Mouse (Mus musculus): ENCODE results near the gene Chrd. TPM values are rescaled to one million over a fixed set of nuclear protein-coding genes. Genes with fewer than 3 reads are reported as not detected.

Chrd gene
- polyA plus RNA-seq, 1 experiment from 2014 or later: 1.5 TPM

GRCm38 (mm10) chr16:20731688-20732087, 1.2 kb upstream of the Chrd start:
- no peaks in the 10 kb centered on the region for H3K36me3 ChIP-seq (replicated peaks; ENCODE audit: control insufficient read depth, insufficient read depth, low read depth, low read length)
- ATAC-seq (replicated peaks; ENCODE audit: insufficient number of reproducible peaks, low FRiP score, low TSS enrichment, low read depth): no peak
- no peak overlapping the region for H3K4me2 ChIP-seq (ENCODE audit: low read depth, low read length)
- H3K9ac ChIP-seq (replicated peaks; ENCODE audit: low read length): no peak overlapping the region
- no peak overlapping the region for H3K27ac ChIP-seq (replicated peaks; ENCODE audit: low read depth, low read length)
- WGBS: 71% methylated on average over 5 of the region's 5 CpGs
- no peak overlapping the region for H3K4me3 ChIP-seq (ENCODE audit: low read depth, low read length)
- no peak for DNase-seq (ENCODE audit: low spot score)
- H3K4me1 ChIP-seq (ENCODE audit: control insufficient read depth, insufficient read depth, low read length): peaks cover 5% of the 10 kb centered on the region
- H3K9me3 ChIP-seq (replicated peaks; ENCODE audit: control insufficient read depth, low read length): no peaks in the 10 kb centered on the region
- peaks cover 24% of the 10 kb centered on the region for H3K27me3 ChIP-seq (ENCODE audit: control insufficient read depth, insufficient read depth, low read length)

GRCm38 (mm10) chr16:20732251-20732924, 539 bp upstream of the Chrd start:
- DNase-seq (ENCODE audit: low spot score) (peak; percentile 56), ATAC-seq (replicated peaks; ENCODE audit: insufficient number of reproducible peaks, low FRiP score, low TSS enrichment, low read depth) (peak; percentile 31)

GRCm38 (mm10) chr16:20733731-20734730, 1.1 kb downstream of the Chrd start, which contains the start of gene Thpo:
Gene Thpo, minus strand, starts transcription at chr16:20734511.
- no peak for ATAC-seq (replicated peaks; ENCODE audit: insufficient number of reproducible peaks, low FRiP score, low TSS enrichment, low read depth)
- 2% methylated on average over 45 of the region's 45 CpGs for WGBS

More at GRCm38 (mm10) chr16:20732251-20732924, 539 bp upstream of the Chrd start:
- Histone ChIP-seq H3K4me1 (ENCODE audit: control insufficient read depth, insufficient read depth, low read length) (peaks cover 5% of the 10 kb centered on the region), H3K27me3 (ENCODE audit: control insufficient read depth, insufficient read depth, low read length) (peaks cover 24% of the 10 kb centered on the region), H3K9me3 (replicated peaks; ENCODE audit: control insufficient read depth, low read length) (no peaks in the 10 kb centered on the region), H3K4me2 (ENCODE audit: low read depth, low read length) (peak overlapping the region; percentile 99), H3K9ac (replicated peaks; ENCODE audit: low read length) (peak overlapping the region; percentile 75), H3K36me3 (replicated peaks; ENCODE audit: control insufficient read depth, insufficient read depth, low read depth, low read length) (no peaks in the 10 kb centered on the region), H3K4me3 (ENCODE audit: low read depth, low read length) (peak overlapping the region; percentile 63), H3K27ac (replicated peaks; ENCODE audit: low read depth, low read length) (peak overlapping the region; percentile 48; the same call in 1 of the 2 replicates)
- WGBS: under 1% methylated on average over 18 of the region's 30 CpGs

GRCm38 (mm10) chr16:20735651-20736050, 2.7 kb downstream of the Chrd start:
- WGBS: 73% methylated on average over 5 of the region's 5 CpGs
- Histone ChIP-seq H3K9me3 (replicated peaks; ENCODE audit: control insufficient read depth, low read length) (no peaks in the 10 kb centered on the region), H3K9ac (replicated peaks; ENCODE audit: low read length) (no peak overlapping the region), H3K27ac (replicated peaks; ENCODE audit: low read depth, low read length) (no peak overlapping the region), H3K36me3 (replicated peaks; ENCODE audit: control insufficient read depth, insufficient read depth, low read depth, low read length) (no peaks in the 10 kb centered on the region), H3K27me3 (ENCODE audit: control insufficient read depth, insufficient read depth, low read length) (peaks cover 24% of the 10 kb centered on the region), H3K4me3 (ENCODE audit: low read depth, low read length) (no peak overlapping the region), H3K4me1 (ENCODE audit: control insufficient read depth, insufficient read depth, low read length) (peaks cover 5% of the 10 kb centered on the region), H3K4me2 (ENCODE audit: low read depth, low read length) (no peak overlapping the region)
- no peak for ATAC-seq (replicated peaks; ENCODE audit: insufficient number of reproducible peaks, low FRiP score, low TSS enrichment, low read depth)
- DNase-seq (ENCODE audit: low spot score): no peak

More at GRCm38 (mm10) chr16:20733731-20734730, 1.1 kb downstream of the Chrd start, which contains the start of gene Thpo:
- H3K4me1 ChIP-seq (ENCODE audit: control insufficient read depth, insufficient read depth, low read length): peaks cover 5% of the 10 kb centered on the region
- DNase-seq (ENCODE audit: low spot score): peak; percentile 52
- peaks cover 24% of the 10 kb centered on the region for H3K27me3 ChIP-seq (ENCODE audit: control insufficient read depth, insufficient read depth, low read length)
- no peak within 1 kb of the TSS for H3K27ac ChIP-seq (replicated peaks; ENCODE audit: low read depth, low read length)
- H3K9me3 ChIP-seq (replicated peaks; ENCODE audit: control insufficient read depth, low read length): no peaks in the 10 kb centered on the region
- peak within 1 kb of the TSS; percentile 99 for H3K4me2 ChIP-seq (ENCODE audit: low read depth, low read length)
- H3K4me3 ChIP-seq (ENCODE audit: low read depth, low read length): peak within 1 kb of the TSS; percentile 63
- H3K36me3 ChIP-seq (replicated peaks; ENCODE audit: control insufficient read depth, insufficient read depth, low read depth, low read length): no peaks in the 10 kb centered on the region
- peak within 1 kb of the TSS; percentile 75 for H3K9ac ChIP-seq (replicated peaks; ENCODE audit: low read length)

- H3K4me2 ChIP-seq (ENCODE audit: low read depth, low read length): no peak overlapping the region
- peaks cover 24% of the 10 kb centered on the region for H3K27me3 ChIP-seq (ENCODE audit: control insufficient read depth, insufficient read depth, low read length)
- no peak overlapping the region for H3K27ac ChIP-seq (replicated peaks; ENCODE audit: low read depth, low read length)
- no peaks in the 10 kb centered on the region for H3K9me3 ChIP-seq (replicated peaks; ENCODE audit: control insufficient read depth, low read length)
- H3K4me1 ChIP-seq (ENCODE audit: control insufficient read depth, insufficient read depth, low read length): peaks cover 5% of the 10 kb centered on the region
- ATAC-seq (replicated peaks; ENCODE audit: insufficient number of reproducible peaks, low FRiP score, low TSS enrichment, low read depth) (no peak), DNase-seq (ENCODE audit: low spot score) (no peak)
- 86% methylated on average over 7 of the region's 7 CpGs for WGBS
- no peak overlapping the region for H3K4me3 ChIP-seq (ENCODE audit: low read depth, low read length)
- H3K9ac ChIP-seq (replicated peaks; ENCODE audit: low read length): no peak overlapping the region
- H3K36me3 ChIP-seq (replicated peaks; ENCODE audit: control insufficient read depth, insufficient read depth, low read depth, low read length): no peaks in the 10 kb centered on the region
Measured at GRCm38 (mm10) chr16:20736168-20736567, 3.2 kb downstream of the Chrd start.

- WGBS: 89% methylated on average over 5 of the region's 5 CpGs
- H3K9ac ChIP-seq (replicated peaks; ENCODE audit: low read length): no peak overlapping the region
- H3K27me3 ChIP-seq (ENCODE audit: control insufficient read depth, insufficient read depth, low read length): peaks cover 24% of the 10 kb centered on the region
- no peaks in the 10 kb centered on the region for H3K36me3 ChIP-seq (replicated peaks; ENCODE audit: control insufficient read depth, insufficient read depth, low read depth, low read length)
- H3K9me3 ChIP-seq (replicated peaks; ENCODE audit: control insufficient read depth, low read length): no peaks in the 10 kb centered on the region
- no peak overlapping the region for H3K4me2 ChIP-seq (ENCODE audit: low read depth, low read length)
- DNase-seq (ENCODE audit: low spot score) (no peak), ATAC-seq (replicated peaks; ENCODE audit: insufficient number of reproducible peaks, low FRiP score, low TSS enrichment, low read depth) (no peak)
- H3K27ac ChIP-seq (replicated peaks; ENCODE audit: low read depth, low read length): no peak overlapping the region
- no peak overlapping the region for H3K4me3 ChIP-seq (ENCODE audit: low read depth, low read length)
- H3K4me1 ChIP-seq (ENCODE audit: control insufficient read depth, insufficient read depth, low read length): peaks cover 5% of the 10 kb centered on the region
Measured at GRCm38 (mm10) chr16:20736823-20737222, 3.9 kb downstream of the Chrd start.

- 88% methylated on average over 9 of the region's 9 CpGs for WGBS
- no peak overlapping the region for H3K9ac ChIP-seq (replicated peaks; ENCODE audit: low read length)
- H3K27ac ChIP-seq (replicated peaks; ENCODE audit: low read depth, low read length): no peak overlapping the region
- no peaks in the 10 kb centered on the region for H3K4me1 ChIP-seq (ENCODE audit: control insufficient read depth, insufficient read depth, low read length)
- H3K4me2 ChIP-seq (ENCODE audit: low read depth, low read length): no peak overlapping the region
- H3K9me3 ChIP-seq (replicated peaks; ENCODE audit: control insufficient read depth, low read length): no peaks in the 10 kb centered on the region
- H3K27me3 ChIP-seq (ENCODE audit: control insufficient read depth, insufficient read depth, low read length): peaks cover 7% of the 10 kb centered on the region
- no peak overlapping the region for H3K4me3 ChIP-seq (ENCODE audit: low read depth, low read length)
- ATAC-seq (replicated peaks; ENCODE audit: insufficient number of reproducible peaks, low FRiP score, low TSS enrichment, low read depth) (no peak), DNase-seq (ENCODE audit: low spot score) (no peak)
- no peaks in the 10 kb centered on the region for H3K36me3 ChIP-seq (replicated peaks; ENCODE audit: control insufficient read depth, insufficient read depth, low read depth, low read length)
Measured at GRCm38 (mm10) chr16:20739845-20740244, 6.9 kb downstream of the Chrd start.

All from embryonic facial prominence, embryonic 11.5 days (tissue).